Mouse (Mus musculus) heart, postnatal 4 days (tissue): Measurements from ENCODE around the gene Nav3. TPM values are rescaled to one million over a fixed set of nuclear protein-coding genes. Genes with fewer than 3 reads are reported as not detected.
"Not testable (repeated sequence)": the region's sequence is repeated elsewhere in the genome, so short reads cannot be mapped to it uniquely, and the experiment has no call there.

Experiments
- DNase-seq: peaks from one replicate; pipeline ENCODE4 v3.0.0; 2021
- total RNA-seq, 2 experiments: library from RNA; stranded (reverse); gene quantifications; 2 replicates each; pipeline ENCODE4 v1.2.3; 2021

Nav3 gene
- total RNA-seq, 2 experiments from 2014 or later: 9.6 to 16.4 TPM

DNA sequence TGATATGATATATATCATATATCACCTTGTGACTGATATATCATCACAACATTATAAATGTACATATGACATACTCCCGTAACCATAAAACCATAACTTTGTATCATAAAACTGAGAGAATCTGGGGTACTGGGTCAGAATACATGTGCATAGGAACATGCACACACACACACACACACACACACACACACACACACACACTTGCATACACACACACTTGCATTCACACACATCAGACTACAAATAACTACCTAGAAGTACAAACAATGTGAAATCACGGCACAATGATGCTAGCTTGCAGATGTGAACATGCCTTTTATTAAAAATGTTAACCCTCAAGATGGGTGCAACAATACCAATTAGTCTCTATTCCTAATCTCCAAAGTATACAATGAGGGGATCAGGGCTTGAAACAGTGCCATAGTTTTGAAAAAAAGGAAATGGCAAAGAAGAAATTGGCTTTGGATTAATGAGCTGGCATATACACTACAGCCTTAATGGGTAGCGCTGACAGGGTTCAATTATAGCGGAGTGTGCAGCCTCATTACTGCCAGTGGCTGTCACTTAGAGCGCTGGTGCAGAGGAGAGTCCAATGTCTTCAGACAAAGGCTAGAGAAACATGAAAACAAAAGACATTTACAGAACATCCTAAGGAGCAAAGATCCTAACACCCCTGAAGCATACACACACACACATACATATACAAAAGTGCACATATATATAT lies 72.3 kb downstream of the Nav3 start:
- DNase-seq: not testable (repeated sequence)

DNA sequence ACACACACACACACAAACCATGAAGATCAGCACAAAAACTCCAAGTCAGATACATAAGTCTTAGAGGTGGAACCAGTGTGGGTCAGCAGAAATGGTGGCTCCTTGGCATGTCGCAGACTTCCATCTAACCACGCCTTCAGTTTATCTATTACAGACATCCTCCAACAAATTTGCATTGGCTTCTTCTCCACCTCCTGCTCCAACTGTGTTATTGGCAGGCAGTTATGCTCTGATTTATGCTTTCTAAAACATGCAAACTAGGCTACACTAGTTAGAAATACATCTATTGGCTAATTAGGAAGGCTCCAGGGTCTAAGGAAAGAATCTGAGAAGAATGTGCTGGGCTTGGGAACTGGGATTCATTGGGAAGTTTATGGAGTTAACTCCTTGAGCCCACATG lies 75.2 kb downstream of the Nav3 start:
- DNase-seq: no peak

DNA sequence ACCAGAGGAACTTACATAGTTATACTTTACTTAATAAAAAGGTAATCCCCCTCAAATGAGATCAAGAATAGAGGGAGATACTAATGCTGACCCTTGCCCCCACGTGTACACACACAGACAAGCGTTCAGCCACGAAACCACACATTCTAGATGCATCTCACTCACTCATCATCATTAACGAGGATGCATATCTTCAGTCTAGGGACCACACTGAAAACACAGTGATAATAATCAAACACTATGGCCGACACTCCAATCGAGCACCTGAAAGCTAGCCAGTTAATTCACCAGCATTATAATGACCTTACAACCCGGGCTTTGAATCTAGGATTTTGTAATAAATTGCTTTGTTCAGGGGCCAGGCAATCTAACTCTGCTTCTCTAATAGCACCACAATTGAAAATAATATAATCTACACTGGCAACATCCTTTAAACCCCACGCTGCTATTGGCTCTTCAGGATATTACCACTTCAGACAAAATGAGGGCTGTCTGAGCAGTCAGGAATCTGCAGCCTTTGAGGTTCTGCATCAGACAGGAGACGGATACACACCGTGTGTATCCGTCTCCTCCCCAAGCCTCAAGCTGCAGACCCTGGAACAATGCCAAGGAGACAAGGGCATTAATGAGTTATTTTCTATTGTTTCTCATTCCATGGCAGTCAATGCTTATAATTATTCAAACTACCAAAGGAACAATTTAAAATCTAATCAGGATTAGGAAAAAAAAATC lies 83.1 kb downstream of the Nav3 start:
- peak; percentile 26 for DNase-seq

DNA sequence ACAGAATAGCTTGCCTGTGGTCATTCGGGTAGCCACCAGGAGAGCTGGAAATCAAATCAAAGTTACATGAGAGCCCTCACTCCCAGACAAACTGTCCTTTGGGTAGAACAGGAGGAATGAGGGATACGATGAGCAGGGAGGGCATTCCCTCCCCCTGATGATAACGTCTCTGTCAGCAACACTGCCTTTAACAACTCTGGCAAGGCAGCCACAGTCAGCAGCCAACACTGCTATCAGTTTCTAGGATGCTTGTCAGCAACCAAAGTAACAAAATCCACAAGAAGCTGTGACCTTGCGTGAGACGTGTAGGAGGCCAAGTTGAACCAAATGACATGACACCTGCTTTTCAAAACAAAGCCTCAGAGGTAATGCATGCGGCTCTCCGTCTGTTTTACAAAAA lies 103.9 kb downstream of the Nav3 start:
- DNase-seq: peak; percentile 14

DNA sequence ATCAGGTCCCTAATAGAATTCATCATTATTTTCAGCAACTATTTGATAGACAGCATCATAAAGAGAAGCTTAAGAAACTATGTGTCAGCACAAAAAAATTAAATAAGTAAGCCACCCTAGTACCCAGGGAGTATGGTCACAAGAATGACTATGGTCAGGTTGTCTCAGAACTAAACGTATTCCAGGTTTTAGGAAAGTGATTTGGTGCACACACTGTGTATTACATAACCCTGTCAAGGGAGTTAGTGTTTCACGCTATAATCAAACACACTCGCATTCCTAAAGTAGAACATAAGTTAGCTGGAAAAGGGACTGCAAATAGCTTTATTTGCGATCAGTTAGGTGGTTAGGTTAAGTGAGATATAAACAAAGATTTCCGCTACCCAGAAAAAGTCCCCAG lies 126.0 kb downstream of the Nav3 start:
- DNase-seq: no peak

DNA sequence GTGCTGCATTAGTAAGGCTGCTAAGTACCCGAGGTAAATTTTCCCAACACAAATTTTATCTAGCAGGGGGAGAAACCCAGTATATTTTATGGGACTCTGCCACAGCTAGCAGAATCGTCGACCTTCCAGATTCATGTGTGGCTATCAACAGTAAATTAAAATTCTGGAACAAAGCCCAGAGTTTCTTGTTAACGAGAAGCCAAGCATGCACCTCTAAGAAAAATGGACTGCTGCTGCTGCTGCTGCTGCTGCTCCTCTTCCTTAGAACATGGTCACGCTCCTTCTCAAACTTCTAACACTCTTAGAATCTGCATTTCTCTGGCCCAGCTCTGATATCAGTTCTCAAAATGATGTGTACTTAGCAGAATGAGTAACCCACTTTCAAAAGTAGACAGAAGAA lies 126.4 kb downstream of the Nav3 start:
- no peak for DNase-seq

DNA sequence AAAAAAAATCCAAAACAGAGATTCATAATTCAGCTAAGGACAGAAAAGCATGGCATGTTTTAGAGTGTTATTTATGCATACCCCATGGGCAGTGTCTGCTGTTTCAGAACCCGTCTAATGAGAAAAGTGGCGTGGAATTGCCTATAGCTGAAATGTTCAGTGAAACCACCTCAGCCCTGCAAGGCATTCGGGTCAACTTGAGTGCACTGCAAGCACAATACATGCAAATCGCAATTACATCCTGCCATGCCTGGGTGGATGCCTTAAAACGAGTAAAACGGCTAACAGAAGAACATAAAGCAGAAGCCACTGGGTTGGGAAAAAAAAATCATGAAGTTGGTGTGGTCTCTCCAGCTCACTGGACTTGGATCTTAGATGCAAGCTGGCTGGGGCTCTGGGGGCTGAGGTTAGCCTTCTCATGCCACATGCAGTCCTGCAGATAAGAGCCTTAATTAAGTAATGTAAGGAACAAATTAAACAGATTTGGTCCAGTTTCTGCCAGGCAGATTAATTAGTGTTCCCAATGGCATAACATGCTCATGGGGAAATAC lies 133.8 kb downstream of the Nav3 start:
- DNase-seq: no peak

DNA sequence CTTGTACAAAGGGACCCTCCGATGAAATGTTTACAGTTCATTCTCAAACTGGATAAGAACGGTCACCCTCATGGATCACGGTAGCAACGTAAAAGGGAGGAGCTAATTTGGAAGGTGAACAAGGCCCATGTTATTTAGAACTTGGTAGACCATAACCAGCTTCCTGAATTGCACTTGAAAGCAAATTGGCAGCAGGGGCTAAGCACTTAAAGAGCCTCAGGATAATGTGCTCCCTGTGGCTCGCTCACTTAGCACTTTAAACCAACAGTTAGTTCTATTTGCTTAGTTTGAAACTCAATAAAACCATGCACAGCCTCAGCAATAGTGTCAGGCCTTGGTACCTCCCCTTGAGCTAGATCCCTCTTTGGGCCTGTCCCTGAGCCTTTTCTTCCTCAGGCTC lies 138.7 kb downstream of the Nav3 start:
- DNase-seq: no peak

DNA sequence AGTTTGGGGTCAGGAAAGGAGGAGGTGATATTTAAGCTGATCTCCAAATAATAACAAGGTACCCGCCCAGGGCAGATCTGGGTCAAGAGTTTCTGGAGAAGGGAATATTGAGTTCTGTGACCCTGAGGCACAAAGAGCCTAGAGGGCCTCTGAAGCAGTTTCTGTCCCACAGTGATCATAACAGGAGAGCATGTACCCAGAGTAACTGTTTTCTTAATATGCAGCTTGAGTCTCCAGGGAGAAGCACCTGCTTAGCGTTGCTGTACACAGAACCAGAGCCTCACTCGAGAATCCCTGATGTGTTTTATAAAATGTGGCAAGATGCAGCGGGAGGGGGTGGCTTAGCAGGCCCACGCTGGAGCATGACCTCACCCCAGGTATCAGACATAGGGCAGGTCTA lies 141.5 kb downstream of the Nav3 start:
- DNase-seq: no peak

DNA sequence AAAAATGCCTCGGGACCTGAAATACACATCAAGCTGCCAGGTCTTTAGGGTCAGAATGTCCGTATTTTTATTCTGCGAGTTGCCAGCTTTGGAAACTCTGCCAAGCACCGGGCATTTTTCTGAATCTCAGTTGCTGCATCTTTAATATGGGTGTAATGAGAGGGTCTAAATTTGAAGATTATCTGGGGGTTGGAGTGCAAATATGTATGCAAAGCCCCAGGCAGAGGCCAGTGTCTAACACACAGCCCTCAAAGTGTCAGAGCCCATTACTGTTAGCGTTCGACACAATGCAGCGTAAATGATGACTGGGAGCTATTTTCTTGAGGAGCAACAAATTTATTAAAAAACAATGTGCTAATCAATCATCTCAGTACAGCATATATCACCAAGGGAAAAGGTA lies 142.0 kb downstream of the Nav3 start:
- no peak for DNase-seq

DNA sequence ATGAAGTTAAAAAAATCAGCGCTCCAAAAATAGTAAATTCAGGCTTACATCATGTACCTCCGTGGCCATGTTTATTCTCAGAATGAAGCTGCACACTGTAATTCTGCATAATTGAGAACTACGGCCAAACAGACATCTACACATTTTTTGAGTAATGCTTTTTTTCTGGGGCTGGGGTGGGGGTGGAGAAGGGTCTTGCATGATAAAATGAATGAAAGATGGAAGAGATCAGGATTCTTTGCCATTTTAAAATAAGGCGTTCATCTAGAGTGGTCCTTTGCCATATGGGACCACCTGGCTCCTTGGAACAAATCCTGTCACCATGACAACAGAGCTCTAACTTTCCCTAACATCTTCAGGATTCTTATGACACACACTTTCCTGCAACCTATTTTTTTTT lies 146.5 kb downstream of the Nav3 start:
- peak; percentile 51 for DNase-seq

DNA sequence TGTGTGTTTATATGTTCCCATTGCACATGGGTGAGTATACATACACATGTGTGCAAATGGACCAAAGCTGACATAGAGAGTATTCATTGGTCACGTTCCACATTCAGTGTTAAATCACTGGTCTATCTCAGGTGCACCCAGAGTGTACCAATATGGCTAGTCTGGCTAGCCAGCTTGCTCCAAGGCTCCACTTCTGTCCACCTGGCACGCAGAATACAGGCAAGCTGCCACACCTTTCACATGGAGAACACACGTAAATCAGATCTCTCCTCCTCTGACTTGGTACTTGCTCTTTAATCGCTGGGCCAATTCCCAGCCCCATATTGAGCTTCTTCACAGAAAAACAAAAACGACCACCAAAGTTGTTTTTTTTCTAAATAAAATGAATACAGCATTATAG lies 150.4 kb downstream of the Nav3 start:
- no peak for DNase-seq

DNA sequence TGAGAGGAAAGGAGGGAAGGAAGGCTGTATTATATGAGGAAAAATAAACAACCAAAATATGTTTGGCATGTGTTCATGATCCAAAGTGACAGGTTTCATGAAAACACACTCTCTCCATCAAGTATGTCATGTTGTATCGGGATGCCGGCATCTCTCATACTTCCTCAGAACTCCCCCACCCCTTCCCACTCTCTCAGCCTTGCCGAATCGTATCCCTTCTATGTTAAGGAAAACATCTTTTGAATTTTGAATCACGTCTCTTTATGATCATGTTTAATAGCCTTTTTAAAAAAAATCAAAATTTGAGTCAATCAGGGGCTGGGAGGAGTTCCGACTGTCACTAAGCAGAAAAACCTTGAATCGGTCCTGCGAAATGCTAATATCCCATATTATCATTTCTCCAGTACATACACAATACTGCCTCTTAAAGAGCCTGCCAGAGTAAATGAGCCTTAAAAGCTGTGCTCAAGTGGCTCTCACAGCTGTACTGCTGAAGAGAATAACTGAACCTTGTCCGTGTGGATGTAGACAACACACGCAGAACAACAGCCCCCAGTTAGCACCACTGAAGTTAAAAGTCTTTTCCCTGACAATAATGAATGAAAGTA lies 165.9 kb downstream of the Nav3 start:
- no peak for DNase-seq

DNA sequence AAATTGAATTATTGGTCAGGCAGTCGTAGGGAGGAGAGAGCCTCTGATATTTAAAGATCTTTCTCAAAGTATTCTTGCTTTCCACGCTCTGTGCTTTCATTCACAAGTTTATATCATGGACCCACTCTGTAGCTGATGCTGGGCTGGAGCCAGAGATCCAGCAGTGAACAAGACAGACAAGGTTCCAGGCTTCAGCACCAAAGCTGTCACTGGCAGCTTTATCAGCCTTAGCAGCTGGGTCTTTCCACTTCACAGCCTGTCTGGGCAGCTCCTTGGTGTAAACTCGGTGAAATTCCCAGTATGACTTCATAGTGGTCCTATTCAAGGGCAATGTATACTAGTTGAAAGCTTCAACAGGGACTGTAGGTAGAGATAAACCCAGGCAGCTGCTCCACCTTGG lies 172.1 kb downstream of the Nav3 start:
- no peak for DNase-seq

DNA sequence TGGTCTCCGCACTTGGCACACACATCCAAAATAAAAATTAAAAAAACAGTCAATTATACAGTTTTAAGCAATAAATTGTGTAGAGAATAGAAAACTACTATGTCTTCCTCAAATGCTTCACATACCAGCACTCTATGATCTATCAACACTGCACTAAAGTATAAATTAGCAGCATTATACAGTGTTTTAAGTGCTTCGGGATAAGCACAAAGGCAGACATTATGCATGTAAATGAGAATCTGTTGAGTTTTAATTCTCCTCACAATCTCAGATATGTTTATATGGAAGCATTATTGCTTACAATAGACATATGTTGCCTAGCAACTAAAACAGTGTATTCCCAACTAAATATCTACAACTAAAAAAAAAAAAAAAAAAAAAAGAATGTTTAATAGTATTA lies 183.2 kb downstream of the Nav3 start:
- DNase-seq: no peak

DNA sequence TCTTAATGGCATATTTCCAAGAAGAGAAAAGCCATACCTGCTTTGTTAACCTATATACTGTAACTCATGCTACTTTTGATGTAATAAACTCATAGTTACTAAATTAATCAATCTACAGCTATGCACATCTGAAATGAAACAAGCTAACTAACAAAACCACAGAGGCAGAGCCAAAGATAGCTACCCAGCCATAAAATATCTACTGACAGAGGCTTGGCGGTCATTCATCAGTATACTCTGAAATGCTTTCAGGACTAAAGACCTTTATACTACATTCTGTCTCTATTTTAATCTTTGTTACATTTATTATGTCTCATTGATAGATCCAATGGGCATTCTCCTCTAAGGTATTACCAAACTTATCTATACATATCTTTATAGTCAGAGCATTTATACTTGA lies 185.4 kb downstream of the Nav3 start:
- no peak for DNase-seq

DNA sequence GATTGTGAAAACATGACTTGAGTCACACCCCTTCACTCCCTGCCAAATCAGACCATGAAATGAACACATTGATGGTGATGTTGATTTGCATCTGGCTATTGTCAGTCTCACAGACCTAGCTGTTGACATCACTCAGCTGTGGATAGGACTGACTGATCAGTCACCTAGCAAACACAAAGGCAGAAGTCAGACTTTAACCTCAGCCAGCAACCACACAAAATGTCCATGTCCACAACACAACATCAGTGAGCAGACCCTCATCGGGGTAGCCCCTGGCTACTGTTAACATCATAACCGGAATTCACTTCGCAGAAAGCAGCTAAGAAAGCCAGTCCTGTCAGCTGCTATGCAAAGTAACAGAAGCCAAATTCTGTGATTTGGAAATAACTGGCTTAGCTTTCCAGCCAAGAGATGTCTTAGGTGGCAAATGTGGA lies 213.9 kb downstream of the Nav3 start:
- peak; percentile 19 for DNase-seq

DNA sequence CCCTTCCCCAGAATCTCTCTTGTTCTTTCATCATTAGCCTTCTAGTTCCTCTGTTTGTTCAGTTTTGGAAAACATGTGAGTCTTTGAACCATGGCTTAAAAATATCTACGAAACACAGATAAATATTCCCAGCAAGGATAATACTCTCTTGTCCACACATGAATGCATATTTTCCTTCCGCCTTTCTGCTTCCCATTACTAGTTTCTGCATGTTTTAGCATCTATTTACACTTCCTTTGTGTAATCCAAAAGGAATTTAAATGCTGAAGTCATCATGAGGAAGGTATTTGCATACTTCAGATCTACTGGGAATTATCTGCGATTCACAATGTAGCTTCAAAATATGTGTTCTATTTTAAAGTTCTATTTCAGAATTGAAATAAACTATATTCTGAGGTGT lies 215.3 kb downstream of the Nav3 start:
- DNase-seq: no peak

DNA sequence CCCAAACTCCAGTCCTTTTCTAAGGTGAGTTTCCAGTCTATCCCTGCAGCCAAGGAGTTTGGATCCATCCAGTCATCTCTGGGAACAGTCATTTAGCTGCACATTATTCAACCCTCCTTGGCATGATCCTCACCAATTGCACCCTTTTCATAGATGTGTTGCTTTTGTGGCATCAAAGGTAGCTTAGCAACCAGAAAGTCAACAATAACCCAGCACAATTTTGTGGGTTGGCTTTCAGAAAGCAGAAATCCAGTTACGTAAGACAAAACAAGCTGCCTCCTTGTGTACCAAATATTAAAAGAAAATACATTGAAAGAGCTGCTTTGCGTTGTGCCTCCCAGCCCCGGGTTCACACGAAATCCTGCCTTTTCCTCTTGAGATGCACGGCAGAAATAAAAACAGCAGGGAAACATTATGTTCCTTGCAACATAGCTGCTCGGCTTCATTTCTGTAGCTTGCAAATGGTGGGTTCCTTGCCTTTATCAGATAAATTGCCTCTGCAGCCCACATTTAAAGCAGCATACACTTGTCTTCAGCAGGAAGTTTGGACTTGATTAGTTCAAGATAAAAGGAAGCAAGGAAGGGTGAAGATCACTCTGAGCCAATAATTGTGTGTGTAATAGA lies 222.6 kb downstream of the Nav3 start:
- no peak for DNase-seq

DNA sequence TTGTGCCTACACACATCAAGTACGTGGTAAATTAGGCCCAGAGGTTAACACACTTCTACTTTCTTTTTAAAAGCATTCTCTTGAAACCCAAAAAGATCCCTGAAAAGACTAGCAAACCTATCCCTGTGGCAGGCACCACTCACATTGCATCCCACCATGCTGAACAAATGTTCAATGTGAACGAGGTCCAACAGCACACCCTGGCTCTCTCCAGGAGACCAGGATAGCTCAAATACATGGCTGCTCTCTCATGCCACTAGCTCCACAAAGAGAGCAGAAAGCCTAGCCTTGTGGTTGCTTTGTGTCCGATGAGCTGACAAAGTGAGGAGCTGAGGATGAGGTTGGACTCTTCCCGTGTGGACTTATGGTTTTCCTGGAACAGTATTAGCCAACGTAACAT lies 249.6 kb downstream of the Nav3 start:
- no peak for DNase-seq

DNA sequence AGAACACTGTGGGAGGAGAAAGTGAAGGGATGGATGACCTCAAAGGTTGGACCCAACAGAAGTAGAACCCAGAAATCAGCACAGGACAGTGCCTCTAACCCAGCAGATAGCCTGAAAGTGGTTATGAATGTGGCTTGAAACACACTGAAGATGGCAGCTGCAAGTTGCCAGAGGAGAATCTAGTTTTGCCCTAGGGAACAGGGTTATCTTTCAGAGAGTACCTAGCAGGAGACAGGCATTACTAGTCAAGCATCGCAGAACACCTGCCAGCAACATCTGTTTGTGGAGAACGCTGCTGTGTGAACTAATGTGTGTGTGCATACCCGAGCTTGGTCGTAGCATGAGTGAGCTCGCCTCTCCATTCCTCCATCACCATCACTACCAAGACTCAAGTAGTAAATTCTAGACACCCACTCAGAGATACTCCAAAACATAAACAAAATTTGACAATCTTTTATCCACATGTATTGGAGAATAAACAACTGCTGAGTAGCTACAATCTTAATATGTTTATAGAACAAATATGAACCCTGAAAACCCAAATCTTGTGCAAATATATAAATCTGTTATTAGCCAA lies 251.8 kb downstream of the Nav3 start:
- DNase-seq: no peak

DNA sequence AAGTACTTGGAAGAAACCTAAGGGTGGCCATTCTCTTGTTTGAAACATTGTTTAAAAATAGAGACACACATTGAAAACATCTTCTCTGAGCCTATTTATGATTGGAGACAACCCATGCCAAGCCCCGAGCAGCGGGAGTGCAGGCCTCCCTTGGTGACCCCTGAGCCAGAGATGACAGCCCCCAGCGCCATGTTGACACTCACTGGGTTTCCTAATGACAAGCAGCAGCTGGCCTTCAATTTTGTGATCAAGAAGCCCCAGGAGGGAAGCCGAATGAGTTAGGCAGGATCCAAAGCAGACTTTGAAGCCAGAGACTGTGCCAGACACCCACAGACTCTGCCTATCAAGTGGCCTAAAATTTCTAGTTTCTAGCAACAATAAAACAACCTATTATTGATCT lies 263.1 kb downstream of the Nav3 start:
- peak; percentile 16 for DNase-seq
